Mouse (Mus musculus) thymus, postnatal 4 days (tissue): ENCODE results near the gene Vwa8.

Experiments used
- DNase-seq: peaks from one replicate; pipeline ENCODE4 v3.0.0; 2021

Vwa8 gene

DNA sequence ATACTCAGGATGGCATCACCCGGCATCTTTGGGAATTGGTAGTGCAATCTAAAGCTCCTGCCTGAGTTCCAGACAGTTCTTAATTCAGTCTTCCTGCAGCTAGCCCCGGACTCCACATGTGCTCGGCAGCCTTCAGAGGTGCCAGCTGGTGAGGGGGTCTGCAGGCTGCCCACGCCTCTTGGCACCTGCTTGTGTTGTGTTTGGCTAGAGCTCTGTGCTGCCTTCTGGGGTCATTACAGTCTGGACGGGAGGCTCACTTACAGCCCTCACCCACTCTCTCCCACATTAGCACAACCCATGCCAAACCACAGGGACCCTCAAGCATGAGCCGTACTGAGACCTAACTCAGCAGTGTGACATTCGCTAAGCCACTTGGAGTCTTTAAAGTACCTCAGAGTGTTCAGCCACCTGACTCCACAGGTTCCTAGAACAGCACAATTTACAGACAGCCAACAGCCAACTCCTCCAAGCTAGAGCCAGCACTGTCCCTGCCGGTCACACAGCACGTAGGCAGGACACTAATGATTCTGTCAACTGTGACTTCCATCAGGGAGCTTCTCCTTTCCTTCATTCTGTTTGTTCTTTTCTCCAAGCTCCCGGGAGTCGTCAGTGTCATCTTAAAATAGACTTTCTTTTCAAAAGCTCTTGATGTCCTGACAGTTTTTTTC lies 336.3 kb downstream of the Vwa8 start:
- peak; percentile 3 for DNase-seq

DNA sequence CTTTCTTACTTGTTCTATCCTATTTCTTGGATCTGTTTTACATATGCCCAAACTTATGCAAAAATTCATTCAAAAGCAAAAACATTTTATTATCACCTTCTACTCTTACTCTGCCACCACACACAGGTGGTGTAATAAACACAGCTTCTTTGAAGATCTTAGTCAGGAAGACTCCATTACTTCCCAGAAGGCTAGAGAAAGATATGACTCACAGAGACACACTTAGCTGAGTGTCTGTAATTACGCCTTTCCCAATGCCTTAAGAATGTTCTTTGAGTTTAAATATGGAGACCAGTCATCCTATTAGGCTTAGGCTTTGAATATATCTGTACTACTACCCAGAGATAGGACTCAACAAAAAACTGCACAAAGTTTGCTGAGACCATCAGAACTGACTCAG lies 338.1 kb downstream of the Vwa8 start:
- DNase-seq, result no peak

DNA sequence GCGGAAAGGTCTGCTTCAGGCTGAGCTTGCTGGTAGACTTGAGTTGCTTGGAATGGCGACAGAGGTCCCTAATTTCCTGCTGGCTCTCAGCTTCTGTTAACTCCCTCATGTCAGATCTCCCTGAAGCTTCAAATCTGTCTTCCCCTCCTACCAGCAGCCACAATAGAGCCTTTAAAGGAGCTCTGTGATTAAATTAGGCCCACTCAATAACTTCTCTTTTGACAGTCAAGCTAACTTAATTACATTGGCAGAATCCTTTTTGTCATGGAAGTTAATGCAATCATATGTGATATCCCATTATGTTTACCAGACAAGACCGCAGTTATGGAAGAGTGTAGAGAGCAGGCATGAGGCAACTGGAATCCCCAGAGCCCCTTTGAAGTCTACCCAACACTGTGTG lies 347.9 kb downstream of the Vwa8 start:
- no peak for DNase-seq

DNA sequence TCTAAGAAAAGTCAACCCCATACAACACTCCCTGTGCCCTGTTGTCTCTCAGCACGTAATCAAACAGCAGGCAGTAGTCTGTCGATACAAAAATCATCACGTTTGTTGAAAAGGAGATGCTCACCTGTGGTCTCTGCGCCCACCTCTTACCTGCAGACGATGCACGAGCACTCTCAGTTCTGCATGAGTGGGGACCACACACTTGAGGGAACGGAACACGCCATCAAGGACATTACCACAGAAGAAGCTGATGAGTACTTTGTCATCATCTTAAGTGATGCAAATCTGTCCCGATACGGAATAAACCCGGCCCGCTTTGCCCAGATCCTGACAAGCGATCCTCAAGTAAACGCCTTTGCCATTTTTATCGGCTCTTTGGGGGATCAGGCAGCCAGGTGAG lies 349.2 kb downstream of the Vwa8 start:
- no peak for DNase-seq

DNA sequence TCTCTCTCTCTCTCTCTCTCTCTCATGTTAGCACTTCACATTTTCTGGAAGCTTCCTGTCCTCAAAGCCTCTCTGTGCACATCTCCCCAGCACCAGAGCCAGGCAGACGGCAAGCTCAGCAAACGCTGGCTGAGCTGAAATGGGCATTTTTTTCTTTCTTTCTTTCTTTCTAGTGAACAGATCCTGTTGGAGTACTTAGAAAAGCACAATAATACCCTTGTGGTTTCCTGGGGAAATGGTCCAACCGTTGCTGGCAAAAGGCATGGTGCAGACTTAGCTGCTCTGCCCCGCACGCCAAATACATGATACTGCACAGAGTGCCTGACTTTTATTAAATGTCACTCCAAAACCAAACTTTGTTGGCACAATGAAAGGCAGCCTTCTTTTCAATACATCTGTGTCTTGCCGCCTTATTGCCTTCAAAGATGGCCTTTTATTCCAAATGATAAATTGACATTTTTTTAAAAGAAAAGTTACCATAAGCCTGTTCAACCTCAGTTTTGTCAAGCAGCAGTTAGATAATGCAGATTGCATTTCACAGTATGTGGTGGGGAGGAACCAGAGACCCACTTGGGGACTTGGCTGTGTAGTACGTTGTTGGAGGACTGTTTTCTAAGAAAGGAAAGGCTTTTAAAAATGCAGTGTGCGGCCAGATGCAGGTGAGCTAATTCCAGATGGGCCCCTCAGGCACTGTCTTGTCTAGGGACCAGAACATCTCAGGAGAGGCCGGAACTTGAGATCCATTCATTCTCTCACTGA lies 351.5 kb downstream of the Vwa8 start:
- peak; percentile 50 for DNase-seq

DNA sequence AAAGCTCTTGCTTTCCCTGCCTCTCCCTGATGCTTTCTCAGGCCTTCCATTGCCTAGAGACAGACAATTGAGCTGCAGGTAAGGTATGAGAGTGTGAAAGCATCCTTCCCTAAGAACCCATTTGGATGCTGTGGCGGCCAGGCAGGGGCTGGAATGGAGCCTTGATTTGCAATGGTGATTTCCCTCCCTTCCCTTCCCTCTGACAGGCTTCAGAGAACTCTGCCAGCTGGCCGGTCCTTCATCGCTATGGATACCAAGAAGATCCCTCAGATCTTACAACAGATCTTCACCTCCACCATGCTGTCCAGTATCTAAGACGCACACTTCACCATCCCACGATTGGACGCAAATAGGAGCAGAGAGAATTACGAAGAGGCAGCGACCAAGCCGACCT lies 352.0 kb downstream of the Vwa8 start:
- no peak for DNase-seq

DNA sequence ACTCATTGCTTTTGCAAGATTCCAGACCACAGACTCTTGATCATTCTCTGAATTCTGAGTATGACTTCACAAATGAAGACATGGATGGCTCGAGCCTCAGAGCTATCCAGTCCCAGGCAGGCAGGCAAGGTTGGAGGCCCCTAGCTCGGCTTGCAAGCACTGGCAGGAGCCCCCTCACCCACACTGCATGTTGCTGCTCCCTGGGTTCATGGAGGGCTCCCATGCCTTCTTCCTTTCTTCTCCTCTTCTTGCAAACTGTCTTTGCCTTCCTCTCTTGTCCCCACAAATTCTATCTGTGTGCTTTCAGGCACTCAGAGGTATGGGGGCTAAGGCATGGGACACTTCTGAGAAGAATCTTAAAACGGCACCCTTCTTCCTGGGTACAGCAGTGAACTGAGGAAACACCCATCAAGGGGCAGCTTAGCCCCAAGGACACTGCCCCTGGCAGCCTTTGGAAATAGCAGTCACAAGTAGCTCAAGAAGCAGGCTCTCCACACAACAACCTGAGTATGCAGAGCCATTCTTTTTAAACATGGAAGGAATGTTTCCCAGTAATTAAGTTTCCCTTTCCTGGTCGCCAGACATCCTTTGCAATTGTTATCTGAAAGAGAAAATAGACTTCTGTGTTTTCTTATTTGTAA lies 354.0 kb downstream of the Vwa8 start:
- no peak for DNase-seq

DNA sequence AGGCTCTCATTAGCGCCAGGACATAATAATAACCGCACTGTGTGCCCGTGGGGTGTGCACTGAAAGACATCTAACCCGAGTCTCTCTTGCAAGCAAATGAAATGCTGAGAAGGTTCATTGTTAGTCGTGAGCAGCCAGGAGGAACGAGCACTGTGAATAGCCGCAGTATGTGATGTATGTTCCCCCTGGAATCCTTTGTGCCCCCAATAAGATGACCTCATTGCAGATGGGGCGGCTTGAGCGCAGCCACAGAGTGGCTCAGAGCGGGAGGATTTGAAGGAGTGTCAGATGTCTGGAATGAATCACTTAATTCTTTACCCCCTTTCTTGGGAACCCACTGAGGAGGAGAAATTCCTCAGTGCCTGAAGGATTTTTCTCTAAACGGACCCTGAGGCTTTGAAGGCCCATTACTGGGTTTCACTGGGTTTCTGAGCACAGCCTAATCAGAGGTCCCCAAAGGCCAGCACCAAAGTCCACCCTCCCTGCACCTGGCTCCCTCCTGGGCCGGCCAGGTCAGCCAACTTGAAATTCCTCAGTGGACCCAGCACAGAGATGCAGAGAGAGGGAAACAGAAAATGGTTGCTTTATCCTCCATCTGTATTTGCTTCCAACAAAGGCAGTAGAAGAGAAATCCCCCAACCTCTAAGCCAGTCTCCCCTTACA lies 354.8 kb downstream of the Vwa8 start:
- peak; percentile 7 for DNase-seq

DNA sequence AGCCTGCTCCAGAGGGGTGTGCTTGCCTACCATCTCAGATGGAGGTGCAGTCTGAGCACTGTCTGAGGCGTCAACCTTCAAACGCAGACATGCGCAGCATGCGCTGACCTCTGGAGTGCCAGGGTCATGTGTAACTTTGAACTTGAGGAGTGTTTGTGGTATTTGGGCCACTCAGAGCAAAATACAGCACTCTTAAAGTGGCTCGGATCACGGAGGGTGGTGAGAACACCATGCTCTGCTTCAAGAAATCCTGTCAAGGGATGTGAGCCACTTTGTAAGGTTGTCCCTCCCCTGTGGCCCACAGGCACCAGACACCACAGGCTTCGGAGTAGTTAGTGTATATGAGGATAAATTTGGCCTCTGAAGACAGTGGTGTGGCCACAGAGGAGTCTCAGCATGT lies 356.0 kb downstream of the Vwa8 start:
- peak; percentile 7 for DNase-seq

DNA sequence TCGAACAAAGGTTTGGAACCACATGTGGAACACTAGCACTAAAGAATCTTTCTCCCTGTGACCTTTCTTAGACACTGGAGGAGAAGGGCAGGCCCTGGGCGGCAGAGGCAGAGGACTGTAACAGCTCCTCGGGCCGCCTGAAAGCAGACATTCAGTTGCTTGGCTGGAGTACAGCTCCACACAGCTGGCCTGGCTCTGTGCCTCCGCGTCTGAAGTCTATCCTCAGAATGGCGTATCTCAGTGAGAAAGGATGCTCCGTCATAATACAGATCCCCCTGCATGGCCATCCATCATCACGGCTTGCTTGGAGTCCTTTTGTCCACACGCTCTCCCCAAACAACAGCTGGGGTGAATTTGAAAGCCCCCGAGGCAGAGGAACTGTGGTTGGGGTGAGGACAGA lies 357.4 kb downstream of the Vwa8 start:
- peak; percentile 11 for DNase-seq

DNA sequence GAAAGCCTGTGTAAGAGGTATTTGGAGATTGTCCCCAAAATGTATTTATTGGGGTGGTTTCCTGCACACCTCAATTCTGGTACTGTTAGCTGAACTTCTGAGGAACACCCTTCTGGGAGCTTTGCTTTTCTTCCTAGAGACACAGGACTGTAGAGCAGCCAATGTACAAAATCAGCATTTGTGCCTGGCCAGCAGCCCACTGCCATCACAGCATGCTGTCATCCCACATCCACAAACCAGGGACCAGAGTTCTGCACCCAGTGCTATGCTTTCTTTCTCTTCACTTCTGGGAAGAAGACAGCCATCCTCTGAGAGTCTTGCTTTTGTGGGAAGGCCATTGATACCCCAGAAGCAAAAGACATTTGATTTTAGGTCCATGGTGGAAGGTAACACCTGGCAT lies 359.6 kb downstream of the Vwa8 start:
- no peak for DNase-seq

DNA sequence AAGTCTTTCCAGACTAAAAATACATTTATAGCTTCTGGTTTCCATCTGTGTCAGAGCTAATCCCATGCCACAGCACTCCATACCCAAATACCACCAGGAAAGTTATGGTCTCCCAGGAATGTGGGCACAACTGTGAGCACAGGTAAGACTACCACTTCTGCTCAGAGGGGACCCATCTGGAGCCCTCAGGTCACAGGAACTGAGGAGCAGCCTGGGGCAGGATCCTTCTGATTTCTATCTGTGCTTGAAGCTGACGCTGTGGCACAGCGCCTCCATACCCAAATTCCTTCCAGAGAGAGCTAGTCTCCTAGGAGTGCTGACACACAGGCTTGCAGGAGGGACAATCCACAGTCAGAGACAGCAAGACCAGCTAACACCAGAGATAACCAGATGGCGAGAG lies 361.0 kb downstream of the Vwa8 start:
- DNase-seq, result peak; percentile 9

DNA sequence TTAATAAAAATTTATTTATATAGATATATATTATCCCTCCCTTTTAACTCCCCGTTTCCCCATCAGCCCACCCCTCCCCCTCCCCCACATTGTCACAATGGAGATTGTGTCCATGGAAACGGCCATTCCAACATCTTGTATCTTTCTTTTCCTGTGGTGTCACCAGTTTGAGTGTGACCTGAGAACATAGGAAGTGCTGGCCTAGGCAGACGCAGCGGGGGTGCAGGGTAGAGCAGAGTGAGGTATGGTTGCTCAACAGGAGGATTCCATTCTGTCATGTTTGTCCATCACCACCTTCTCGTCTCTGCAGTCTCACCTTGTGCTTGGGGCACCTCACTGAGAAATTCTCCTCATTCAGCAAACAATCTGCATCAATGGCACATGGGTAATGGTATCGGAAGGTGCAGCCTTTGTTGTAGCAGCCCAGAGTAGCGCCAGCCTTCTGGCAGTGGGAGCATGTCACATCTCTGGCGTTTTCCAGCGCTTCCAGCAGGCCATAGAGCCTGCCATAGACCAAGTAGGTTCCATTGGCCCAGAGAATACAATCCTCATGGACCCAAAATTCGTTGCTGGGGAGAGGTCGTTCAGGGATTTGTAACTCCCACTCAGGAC lies 363.6 kb downstream of the Vwa8 start:
- peak; percentile 33 for DNase-seq

DNA sequence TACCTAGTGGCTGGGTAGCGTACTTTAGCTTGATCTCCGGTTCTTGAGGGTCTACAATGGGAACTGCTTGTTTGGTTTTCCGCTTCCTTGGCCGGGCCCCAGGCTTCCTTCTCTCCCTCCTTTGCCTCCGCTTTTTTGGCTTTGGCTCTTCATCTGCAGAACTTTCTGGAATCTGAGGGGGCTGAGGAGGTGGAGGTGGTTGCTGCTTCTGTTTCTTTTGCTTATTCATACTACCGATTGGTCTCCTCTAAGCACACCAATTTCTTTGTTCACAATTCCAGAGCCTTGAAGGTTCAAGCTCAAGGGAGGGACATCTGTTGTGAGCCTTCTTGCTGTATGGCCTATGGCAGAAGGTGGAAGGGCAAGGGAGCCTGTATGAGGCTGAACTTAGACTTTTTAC lies 365.3 kb downstream of the Vwa8 start:
- DNase-seq, result peak; percentile 9

DNA sequence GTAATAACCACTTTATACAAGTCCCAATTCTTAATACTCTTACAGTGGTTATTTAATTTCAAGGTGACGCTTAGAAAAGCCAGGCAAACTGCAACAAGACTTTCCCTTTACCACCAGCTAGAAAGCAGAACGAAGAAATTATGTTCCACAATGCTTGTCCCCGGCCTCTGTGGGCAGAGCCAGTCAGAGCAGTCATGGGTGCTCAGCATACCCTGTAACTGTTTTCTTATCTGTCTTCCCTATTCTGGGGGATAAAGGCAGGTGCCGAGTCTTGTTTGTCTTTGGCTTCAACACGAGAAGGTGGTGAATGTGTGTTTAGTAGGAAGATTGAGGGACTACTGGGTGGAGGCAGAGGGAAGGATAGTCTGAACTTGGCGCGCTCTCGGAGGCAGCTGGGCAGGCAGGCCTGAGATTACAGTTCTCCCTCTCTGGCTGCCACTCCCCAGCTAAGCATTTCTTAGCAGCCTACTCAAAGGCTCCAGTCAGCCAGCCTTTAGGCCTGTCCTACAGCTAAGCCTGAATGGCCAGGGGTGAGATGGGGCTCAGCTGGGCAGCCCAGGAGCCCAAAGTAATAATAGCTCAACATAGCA lies 365.9 kb downstream of the Vwa8 start:
- DNase-seq, result peak; percentile 14

DNA sequence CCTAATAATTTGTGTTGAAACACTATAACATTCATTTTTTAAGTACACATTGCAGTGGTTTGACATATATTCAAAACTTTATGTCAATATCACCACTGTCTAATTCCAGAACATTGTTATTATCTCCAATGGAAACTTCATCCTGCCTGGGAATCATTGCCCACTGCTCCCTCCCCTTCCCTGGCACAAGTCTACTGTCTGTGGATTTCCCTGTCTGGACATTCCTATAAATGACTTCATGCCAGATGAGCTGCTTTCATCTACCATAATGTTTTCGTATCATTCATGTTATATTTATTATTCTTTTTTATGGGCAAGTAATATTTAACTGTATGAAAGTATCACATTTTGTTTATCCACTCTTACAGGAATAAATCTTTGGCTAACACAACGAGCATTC lies 367.5 kb downstream of the Vwa8 start:
- DNase-seq, result no peak

DNA sequence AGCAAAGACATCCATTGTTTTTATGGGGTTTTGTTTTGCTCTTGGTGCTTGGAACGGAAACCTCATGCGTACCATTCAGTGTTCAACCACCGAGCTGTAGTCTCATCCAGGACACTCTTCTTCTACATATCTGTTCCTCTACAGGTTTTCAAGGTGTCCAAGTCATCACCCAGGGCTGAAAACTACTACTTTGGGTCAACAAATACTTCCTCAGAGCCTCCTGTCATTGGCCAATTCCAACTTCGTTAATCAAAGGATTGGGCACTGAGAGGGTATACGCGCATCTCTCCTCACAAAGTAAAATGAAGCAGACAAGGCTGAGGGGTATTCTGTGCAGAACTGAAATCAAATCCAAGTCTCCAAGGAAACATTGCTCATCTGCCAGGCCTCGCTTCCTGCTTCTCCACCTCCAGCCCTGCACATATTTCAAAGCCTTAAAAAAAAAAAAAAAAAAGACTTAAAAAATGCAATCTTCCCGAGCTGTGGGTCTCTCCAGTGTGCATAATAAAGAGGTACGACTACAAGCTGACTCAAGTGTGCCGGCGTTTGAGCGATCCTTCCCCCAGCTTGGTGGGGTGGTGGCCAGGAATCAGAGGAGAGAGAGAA lies 374.7 kb downstream of the Vwa8 start:
- DNase-seq, result no peak

DNA sequence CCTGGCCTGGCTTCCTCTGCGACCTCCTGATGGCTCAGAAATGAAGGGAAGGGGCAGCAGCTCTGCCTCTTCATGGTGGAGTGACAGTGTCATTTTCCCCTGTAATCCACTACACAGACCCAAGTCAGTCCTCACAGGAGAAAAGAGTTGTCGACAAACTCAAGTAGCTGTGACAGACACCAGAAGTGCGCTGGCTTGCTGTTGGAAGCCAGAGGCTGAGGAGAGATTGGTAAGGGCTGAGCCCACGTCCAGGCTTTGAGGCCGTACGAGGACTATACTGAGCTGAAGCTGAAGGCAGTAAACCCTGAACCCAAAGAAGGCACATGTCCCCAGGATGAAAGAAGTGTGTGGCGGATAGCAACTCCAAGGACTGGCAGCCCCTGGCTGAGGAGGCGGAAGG lies 376.6 kb downstream of the Vwa8 start:
- no peak for DNase-seq

DNA sequence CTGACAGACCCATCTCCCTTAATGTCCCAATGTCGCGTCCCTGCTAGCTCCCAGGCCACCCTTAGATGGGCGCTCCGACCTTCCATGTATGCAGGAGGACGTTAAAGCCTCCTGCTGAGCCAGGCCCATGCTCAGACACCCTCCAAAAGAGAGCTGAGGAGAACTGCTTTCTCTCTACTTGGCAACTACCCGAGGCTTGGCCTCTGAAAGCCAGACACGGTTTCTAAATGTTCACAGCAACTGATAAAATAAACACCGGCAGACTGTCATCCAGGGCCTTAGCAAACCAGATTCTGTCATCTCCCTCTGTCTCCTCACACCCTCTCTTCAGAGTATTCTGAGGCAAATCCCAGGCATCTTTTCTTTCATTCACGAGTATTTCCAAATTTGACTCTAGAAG lies 377.2 kb downstream of the Vwa8 start:
- DNase-seq, result no peak

DNA sequence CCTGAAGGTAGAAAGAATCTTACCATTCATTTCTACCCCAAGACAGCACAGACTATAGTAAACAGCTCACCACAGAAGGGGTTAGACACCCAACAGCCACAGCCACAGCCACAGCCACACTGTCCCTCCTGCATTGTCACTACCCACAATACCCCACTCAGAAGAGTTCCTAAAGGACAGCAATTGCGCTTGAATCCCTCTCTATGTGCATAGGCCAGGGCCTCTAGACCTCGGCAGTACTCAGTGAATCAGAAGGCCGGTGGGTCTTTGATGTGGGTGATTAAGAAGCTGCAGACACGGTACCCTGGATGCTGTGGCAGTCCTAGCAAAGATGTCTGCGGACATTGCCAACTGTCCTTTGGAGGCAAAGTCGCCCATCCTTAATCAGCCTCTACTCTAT lies 377.9 kb downstream of the Vwa8 start:
- no peak for DNase-seq

DNA sequence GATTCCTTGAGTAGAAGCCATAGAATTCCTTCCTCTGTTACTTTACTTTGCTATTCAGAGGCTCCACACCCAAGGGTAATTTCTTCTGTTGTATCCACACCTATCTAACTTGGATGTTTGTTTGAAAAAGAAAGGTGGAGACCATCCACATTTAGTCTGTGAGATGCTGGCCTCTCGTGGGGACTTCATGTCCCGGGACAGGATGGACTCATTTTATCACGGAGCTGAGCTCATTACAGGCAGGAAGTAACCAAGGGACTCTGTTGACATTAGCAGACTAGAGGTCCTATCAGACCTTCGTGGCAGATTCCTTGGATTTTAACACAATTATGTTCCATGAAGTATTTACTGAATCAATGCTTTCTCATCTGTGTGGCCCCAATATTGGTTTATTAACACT lies 379.1 kb downstream of the Vwa8 start:
- no peak for DNase-seq

DNA sequence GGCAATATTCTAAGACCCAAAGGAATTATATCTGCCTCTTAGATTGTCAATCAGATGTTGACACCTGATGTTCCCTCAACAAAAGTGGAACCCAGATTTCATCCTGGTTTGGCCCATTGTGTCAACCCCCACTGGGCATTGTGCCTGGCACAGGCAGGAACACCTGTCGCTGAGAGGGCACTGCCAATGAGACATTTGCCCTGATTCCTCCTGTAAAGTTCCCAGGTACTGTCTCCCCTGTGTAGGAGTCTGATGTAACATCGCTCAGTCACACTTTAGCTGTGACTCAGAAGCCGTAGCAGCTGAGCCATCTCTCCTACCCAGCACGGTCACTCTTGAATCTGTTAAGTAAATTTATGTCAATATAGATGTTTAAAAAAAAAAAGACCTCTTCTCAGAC lies 382.8 kb downstream of the Vwa8 start:
- DNase-seq, result peak; percentile 7

DNA sequence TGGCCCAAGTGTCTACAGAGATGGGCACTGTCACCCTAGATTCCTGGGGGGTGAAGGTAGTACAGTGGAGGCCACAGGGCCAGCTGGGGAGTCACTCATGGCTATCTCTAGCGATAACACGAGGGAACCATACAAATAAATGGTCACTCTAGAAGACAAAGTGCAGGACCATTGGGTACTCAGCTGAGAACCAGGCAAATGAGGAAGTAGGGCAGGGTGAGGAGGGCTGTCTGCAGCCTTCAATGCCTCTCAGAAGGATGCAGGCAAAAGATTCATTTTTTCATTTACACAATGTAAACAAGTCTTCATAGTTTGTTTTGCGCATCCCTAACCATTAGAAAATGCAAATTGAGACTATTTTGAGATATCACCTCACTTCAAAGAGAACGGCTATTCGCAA lies 384.8 kb downstream of the Vwa8 start:
- peak; percentile 7 for DNase-seq
